Mouse (Mus musculus): ENCODE measurements around the gene Chst7. TPM values are rescaled to one million over a fixed set of nuclear protein-coding genes. Genes with fewer than 3 reads are reported as not detected.

Chst7 gene
- polyA plus RNA-seq (2015; fragmentation: Illumina TruSeq; extraction: RNeasy Lipid Tissue Mini Kit (QIAGEN cat#74804); ENCODE audit: insufficient read depth, low replicate concordance), result 0.77 TPM

GRCm38 (mm10) chrX:20059381-20059971 lies at the start of gene Chst7:
TSS of gene Chst7 (plus strand) at chrX:20059560.

Other genes with a start within 250 kb of the Chst7 start
- 43.7 TPM for gene Slc9a7, start 232.2 kb downstream of the Chst7 start, polyA plus RNA-seq (2015; fragmentation: Illumina TruSeq; extraction: RNeasy Lipid Tissue Mini Kit (QIAGEN cat#74804); ENCODE audit: insufficient read depth, low replicate concordance)

All from spleen, adult 10 weeks (tissue).